27 mouse cellular contexts compared by ENCODE assay signal in genomic region chr10:128005479-128005878, GRCm38 (mm10). TPM values are rescaled to one million over a fixed set of nuclear protein-coding genes. Genes with fewer than 3 reads are reported as not detected.
"Had no signal": no experiment of that assay in that cellular context is flagged by ENCODE, and none has a peak within 500 bp of the region (broad histone marks: within the 10 kb centered on the region; RNA-seq: fewer than 3 reads in every experiment).

No protein-coding gene starts in this region.

- H3K9me3 ChIP-seq: kidney, embryonic 15.5 days; liver, embryonic 13.5 days; midbrain, embryonic 12.5 days; midbrain, embryonic 15.5 days; neural tube, embryonic 12.5 days; neural tube, embryonic 15.5 days had no signal

- H3K27me3 ChIP-seq: kidney, embryonic 15.5 days; liver, embryonic 13.5 days; midbrain, embryonic 12.5 days; midbrain, embryonic 15.5 days; neural tube, embryonic 12.5 days; neural tube, embryonic 15.5 days had no signal

- H3K4me1 ChIP-seq: kidney, embryonic 15.5 days; liver, embryonic 13.5 days; midbrain, embryonic 12.5 days; midbrain, embryonic 15.5 days; neural tube, embryonic 12.5 days; neural tube, embryonic 15.5 days had no signal

- H3K4me3 ChIP-seq: kidney, embryonic 15.5 days; left cerebral cortex, adult 2 months; liver, embryonic 13.5 days; midbrain, embryonic 12.5 days; midbrain, embryonic 15.5 days; neural tube, embryonic 12.5 days; neural tube, embryonic 15.5 days had no signal

- H3K36me3 ChIP-seq: kidney, embryonic 15.5 days; liver, embryonic 13.5 days; midbrain, embryonic 12.5 days; midbrain, embryonic 15.5 days; neural tube, embryonic 12.5 days; neural tube, embryonic 15.5 days had no signal

- H3K9ac ChIP-seq: kidney, embryonic 15.5 days; liver, embryonic 13.5 days; lung, embryonic 14.5 days; midbrain, embryonic 12.5 days; midbrain, embryonic 15.5 days; neural tube, embryonic 12.5 days; neural tube, embryonic 15.5 days had no signal

- H3K4me2 ChIP-seq: kidney, embryonic 15.5 days; liver, embryonic 13.5 days; lung, embryonic 14.5 days; midbrain, embryonic 12.5 days; midbrain, embryonic 15.5 days; neural tube, embryonic 12.5 days; neural tube, embryonic 15.5 days had no signal

- ATAC-seq: lung, postnatal 0 days; midbrain, embryonic 15.5 days had no signal

- H3K27ac ChIP-seq: kidney, embryonic 15.5 days; left cerebral cortex, adult 2 months; liver, embryonic 13.5 days; macrophage; midbrain, embryonic 12.5 days; midbrain, embryonic 15.5 days; neural tube, embryonic 12.5 days; neural tube, embryonic 15.5 days had no signal

- DNase-seq: kidney, adult 11 months; kidney, adult 8-10 months; kidney, postnatal 10 days; kidney, postnatal 36 days; layer of hippocampus, postnatal 36 days; liver, embryonic 13.5 days; lung, embryonic 14.5 days; right cerebral cortex, adult 18-20 months; right cerebral cortex, postnatal 14 days; right cerebral cortex, postnatal 4 days; spleen, adult 18-20 months; thymus, postnatal 25 days had no signal

RNA-seq across cellular contexts. Expression of gene Hsd17b6, which starts 1.9 kb away (rescaled TPM):
- total RNA-seq: layer of hippocampus, adult 8-10 months; layer of hippocampus, postnatal 10 days; layer of hippocampus, postnatal 36 days; left cerebral cortex, adult 2 months; left cerebral cortex, postnatal 10 days; left cerebral cortex, postnatal 36 days; megakaryocyte, adult 5-6 weeks had no signal
- polyA plus RNA-seq: kidney, embryonic 15.5 days; limb, embryonic 11.5 days; limb, embryonic 14.5 days; liver, embryonic 13.5 days; lung, embryonic 14.5 days; lung, postnatal 0 days; macrophage; midbrain, embryonic 12.5 days; midbrain, embryonic 15.5 days; neural tube, embryonic 12.5 days; neural tube, embryonic 15.5 days had no signal
